Mouse (Mus musculus) thymus, adult 2 months (tissue): ENCODE data around the gene Map3k20.

Source experiments
- CTCF ChIP-seq: fragments of 200-500 bp; IDR thresholded peaks from 2 replicates; pipeline ENCODE4 v1.5.1; 2012; ENCODE audit warnings: mild to moderate bottlenecking, control low read depth, low read length, moderate library complexity, borderline replicate concordance; ENCODE audit not compliant: control insufficient read depth, poor library complexity, insufficient read depth; ENCODE audit errors: extremely low read depth
- POLR2A ChIP-seq: fragments of 200-500 bp; IDR thresholded peaks from 2 replicates; pipeline ENCODE4 v1.6.1; 2012; ENCODE audit warnings: mild to moderate bottlenecking, low read length, control low read depth, moderate library complexity; ENCODE audit not compliant: control insufficient read depth, poor library complexity, insufficient read depth; ENCODE audit errors: extremely low read depth

DNA sequence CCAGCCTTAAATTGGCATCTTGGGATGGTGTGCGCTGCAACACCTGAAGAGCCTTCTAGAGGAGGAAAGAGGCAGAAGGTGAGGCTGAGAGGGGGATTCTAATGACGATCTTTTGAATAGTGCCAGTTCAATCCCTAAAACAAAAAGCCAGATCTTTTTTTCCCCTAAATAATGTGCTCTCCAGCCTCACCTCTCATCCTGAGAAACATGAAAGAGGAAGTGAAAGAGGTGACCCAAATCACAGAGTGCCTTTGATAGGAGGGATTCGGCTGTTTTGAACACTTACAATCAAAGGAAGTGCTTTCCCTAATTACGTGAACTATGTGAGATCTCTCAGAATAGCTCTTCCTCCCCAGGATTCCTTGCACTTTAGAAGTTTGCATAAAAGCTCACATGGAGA lies 46.6 kb downstream of the Map3k20 start:
- TF ChIP-seq POLR2A (no peak), CTCF (no peak)
